Mouse (Mus musculus) MEL (cell line): ENCODE measurements at regions not wholly inside any gene's neighbourhood (a gene's known extent, or its start where the extent isn't known, plus 50 kb on each side); places are given as distances from the start of the nearest gene placed in this dataset.
"Not testable (repeated sequence)": the region's sequence is repeated elsewhere in the genome, so short reads cannot be mapped to it uniquely, and the experiment has no call there.

Source experiments
- DNase-seq: peaks from one replicate; pipeline ENCODE4 v3.0.0; 2011; ENCODE audit warnings: low read depth, low spot score
- H3K27ac ChIP-seq: 2 replicates; pipeline ENCODE4 v1.5.1; 2012; ENCODE audit warnings: low read depth, mild to moderate bottlenecking, control low read depth, low read length, moderate library complexity; ENCODE audit not compliant: control insufficient read depth
- H3K27me3 ChIP-seq, 2 experiments: fragments of 150-350 bp in 1 of 2; sonication (generic) in 1 of 2; 2 replicates each; pipeline ENCODE4 v1.6.1; 2012; ENCODE audit warnings: low read length in 2 of 2, mild to moderate bottlenecking in 2 of 2, improper control_type of control experiment in 1 of 2, moderate library complexity in 1 of 2; ENCODE audit not compliant: insufficient read depth in 2 of 2, control insufficient read depth in 1 of 2
- H3K36me3 ChIP-seq, 2 experiments: 2 replicates each; pipeline ENCODE4 v1.6.1; 2012 to 2014; ENCODE audit warnings: low read length in 2 of 2, improper control_type of control experiment in 1 of 2, inconsistent platforms in 1 of 2, mild to moderate bottlenecking in 1 of 2; ENCODE audit not compliant: insufficient read depth in 2 of 2, control insufficient read depth in 1 of 2
- H3K4me1 ChIP-seq, 2 experiments: fragments of 150-350 bp in 1 of 2; sonication (generic) in 1 of 2; 2 replicates each; pipeline ENCODE4 v1.6.1; 2012; ENCODE audit warnings: low read length in 2 of 2, improper control_type of control experiment in 1 of 2, mild to moderate bottlenecking in 1 of 2; ENCODE audit not compliant: insufficient read depth in 2 of 2, control insufficient read depth in 1 of 2
- H3K4me3 ChIP-seq, 2 experiments: fragments of 150-350 bp in 1 of 2; sonication (generic) in 1 of 2; 2 replicates each; pipeline ENCODE4 v1.5.1; 2012; ENCODE audit warnings: low read depth in 2 of 2, low read length in 2 of 2, mild to moderate bottlenecking in 2 of 2, moderate library complexity in 2 of 2, control low read depth in 1 of 2, improper control_type of control experiment in 1 of 2; ENCODE audit not compliant: control insufficient read depth in 1 of 2, insufficient read depth in 1 of 2
- H3K79me2 ChIP-seq: 2 replicates; pipeline ENCODE4 v1.6.1; 2012; ENCODE audit warnings: mild to moderate bottlenecking, low read length, moderate library complexity; ENCODE audit not compliant: control insufficient read depth, poor library complexity, insufficient read depth
- H3K9ac ChIP-seq: 2 replicates; pipeline ENCODE4 v1.6.1; 2012; ENCODE audit warnings: low read depth, mild to moderate bottlenecking, control low read depth, low read length, moderate library complexity; ENCODE audit not compliant: control insufficient read depth, poor library complexity, severe bottlenecking
- H3K9me3 ChIP-seq: fragments of 150-350 bp; sonication (generic); replicated peaks from 2 replicates; pipeline ENCODE4 v1.6.1; 2012; ENCODE audit warnings: mild to moderate bottlenecking, low read length, improper control_type of control experiment, moderate library complexity; ENCODE audit not compliant: insufficient read depth
- CTCF ChIP-seq, 3 experiments: IDR thresholded peaks in 2 of 3; conservative IDR thresholded peaks in 1 of 3; 2 replicates each; pipeline ENCODE4 v1.5.1; 2011 to 2012; ENCODE audit warnings: low read length in 3 of 3, low read depth in 2 of 3, mild to moderate bottlenecking in 2 of 3, improper control_type of control experiment in 1 of 3, inconsistent platforms in 1 of 3, mixed read lengths in 1 of 3, moderate library complexity in 1 of 3; ENCODE audit not compliant: control insufficient read depth in 1 of 3, insufficient read depth in 1 of 3, poor library complexity in 1 of 3, severe bottlenecking in 1 of 3
- EP300 ChIP-seq, 2 experiments: IDR thresholded peaks; 2 replicates each; pipeline ENCODE4 v1.6.1; 2011; ENCODE audit warnings: improper control_type of control experiment in 2 of 2, low read length in 2 of 2, low read depth in 1 of 2, mild to moderate bottlenecking in 1 of 2
- HCFC1 ChIP-seq: IDR thresholded peaks from 2 replicates; pipeline ENCODE4 v1.6.1; 2012; ENCODE audit warnings: low read depth, mild to moderate bottlenecking, inconsistent platforms, low read length, improper control_type of control experiment, moderate library complexity
- MEF2A ChIP-seq: IDR thresholded peaks from 2 replicates; pipeline ENCODE4 v1.6.1; 2014; ENCODE audit warnings: low read depth, mild to moderate bottlenecking, inconsistent platforms, low read length, improper control_type of control experiment; ENCODE audit not compliant: poor library complexity, insufficient replicate concordance, severe bottlenecking; ENCODE audit errors: extremely low read depth
- MXI1 ChIP-seq: IDR thresholded peaks from 2 replicates; pipeline ENCODE4 v1.6.1; 2011; ENCODE audit warnings: mild to moderate bottlenecking, low read depth, low read length, improper control_type of control experiment
- POLR2A ChIP-seq, 2 experiments: IDR thresholded peaks; 2 replicates each; pipeline ENCODE4 v1.6.1; 2011 to 2012; ENCODE audit warnings: low read length in 2 of 2, mild to moderate bottlenecking in 2 of 2, control low read depth in 1 of 2, improper control_type of control experiment in 1 of 2, low read depth in 1 of 2, moderate library complexity in 1 of 2; ENCODE audit not compliant: control insufficient read depth in 1 of 2, insufficient read depth in 1 of 2, poor library complexity in 1 of 2
- RAD21 ChIP-seq: IDR thresholded peaks from 2 replicates; pipeline ENCODE4 v1.6.1; 2011; ENCODE audit warnings: mild to moderate bottlenecking, low read depth, low read length, improper control_type of control experiment
- RCOR1 ChIP-seq: IDR thresholded peaks from 2 replicates; pipeline ENCODE4 v1.6.1; 2012; ENCODE audit warnings: low read depth, mild to moderate bottlenecking, inconsistent platforms, low read length, improper control_type of control experiment
- SMC3 ChIP-seq: IDR thresholded peaks from 2 replicates; pipeline ENCODE4 v1.6.1; 2011; ENCODE audit warnings: low read depth, low read length, improper control_type of control experiment
- TAL1 ChIP-seq: IDR thresholded peaks from 2 replicates; pipeline ENCODE4 v1.6.1; 2012; ENCODE audit warnings: mild to moderate bottlenecking, inconsistent platforms, low read length, moderate library complexity, mixed read lengths
- UBTF ChIP-seq: IDR thresholded peaks from 2 replicates; pipeline ENCODE4 v1.6.1; 2012; ENCODE audit warnings: low read depth, mild to moderate bottlenecking, inconsistent platforms, low read length, improper control_type of control experiment, moderate library complexity, borderline replicate concordance; ENCODE audit not compliant: insufficient read depth

- no peaks in the 10 kb centered on the region for H3K4me1 ChIP-seq
- no peaks in the 10 kb centered on the region for H3K9me3 ChIP-seq
- TF ChIP-seq POLR2A (IDR thresholded peaks at IDR 0.05; ENCODE audit: control insufficient read depth in 1 of 2, insufficient read depth in 1 of 2, low read depth in 1 of 2, low read length in 2 of 2, poor library complexity in 1 of 2) (no peak), TAL1 (no peak), MEF2A (no peak)
Measured at GRCm38 (mm10) chr12:113769587-113769986, 225.9 kb downstream of the Adam6a start.

GRCm38 (mm10) chr12:113795876-113796275 is 252.2 kb downstream of the Adam6a start:
- not testable (repeated sequence) for H3K9me3 ChIP-seq, DNase-seq, H3K27me3 ChIP-seq, H3K79me2 ChIP-seq, H3K27ac ChIP-seq, H3K36me3 ChIP-seq, H3K4me1 ChIP-seq, H3K9ac ChIP-seq, H3K4me3 ChIP-seq

More at GRCm38 (mm10) chr12:113769587-113769986, 225.9 kb downstream of the Adam6a start:
- Histone ChIP-seq H3K36me3 (no peaks in the 10 kb centered on the region), H3K9ac (no peak overlapping the region), H3K4me3 (no peak overlapping the region), H3K27me3 (no peaks in the 10 kb centered on the region), H3K79me2 (no peaks in the 10 kb centered on the region), H3K27ac (no peak overlapping the region)
- DNase-seq = no peak

GRCm38 (mm10) chr12:113826377-113826776 is 282.7 kb downstream of the Adam6a start:
- Histone ChIP-seq H3K9me3 (no peaks in the 10 kb centered on the region), H3K27ac (no peak overlapping the region), H3K27me3 (no peaks in the 10 kb centered on the region), H3K4me3 (no peak overlapping the region), H3K9ac (no peak overlapping the region)
- DNase-seq = peak; percentile 36
- TF ChIP-seq UBTF (no peak), RCOR1 (no peak), MXI1 (no peak), HCFC1 (no peak), CTCF (IDR thresholded peaks at IDR 0.05 in 2 of 3, conservative IDR thresholded peaks at IDR 0.05 in 1 of 3; ENCODE audit: control insufficient read depth in 1 of 3, insufficient read depth in 1 of 3, low read depth in 2 of 3, low read length in 3 of 3, poor library complexity in 1 of 3, severe bottlenecking in 1 of 3) (peak; percentile 31 to 42 (median 42)), RAD21 (peak; percentile 5), EP300 (IDR thresholded peaks at IDR 0.05; ENCODE audit: low read depth in 1 of 2, low read length in 2 of 2) (no peak), SMC3 (peak; percentile 32)
- TF ChIP-seq, all 39 proteins: peak for 3
- H3K36me3 ChIP-seq = no peaks in the 10 kb centered on the region
- H3K4me1 ChIP-seq = no peaks in the 10 kb centered on the region
- H3K79me2 ChIP-seq = no peaks in the 10 kb centered on the region
